Mouse (Mus musculus) WW6 (cell line): Measurements from ENCODE around the gene Skint10.

ENCODE experiments used
- DNase-seq: peaks from one replicate; pipeline ENCODE4 v3.0.0-alpha.2; 2013; ENCODE audit warnings: low read depth, low spot score

Skint10 gene

GRCm38 (mm10) chr4:112774766-112775165 lies at the start of gene Skint10:
Skint10 (minus strand) TSS chr4:112774866.
- no peak for DNase-seq

GRCm38 (mm10) chr4:112790646-112791045 lies 16.0 kb upstream of the Skint10 start:
- no peak for DNase-seq
